Mouse (Mus musculus) gastrocnemius, adult 18-20 months (tissue): ENCODE measurements around the gene Tmem156. TPM values are rescaled to one million over a fixed set of nuclear protein-coding genes. Genes with fewer than 3 reads are reported as not detected.

Experiments
- total RNA-seq, 2 experiments: library from RNA; stranded (reverse); gene quantifications; 2 replicates each; pipeline ENCODE4 v1.2.3; 2021

Tmem156 gene
- total RNA-seq, 2 experiments from 2014 or later = not detected

Other genes with a start within 250 kb of the Tmem156 start
- under 1 TPM in 1 of 2 experiments, not detected in 1; 0.28 TPM for gene Tlr1, start 158.6 kb downstream of the Tmem156 start, total RNA-seq
- under 1 TPM; 0.50 to 0.66 TPM for gene Tlr6, start 132.0 kb downstream of the Tmem156 start, total RNA-seq
- 1 to 10 TPM; 3.7 to 8.3 TPM for gene Fam114a1, start 122.1 kb downstream of the Tmem156 start, total RNA-seq
- 1 to 10 TPM; 3.6 to 5.2 TPM for gene Klhl5, start 15.4 kb upstream of the Tmem156 start, total RNA-seq
- gene Wdr19, start 107.6 kb upstream of the Tmem156 start, total RNA-seq = 1 to 10 TPM in 1 of 2 experiments, under 1 TPM in 1; 0.71 to 1.8 TPM
- gene Rfc1, start 243.5 kb upstream of the Tmem156 start, total RNA-seq = 10 to 100 TPM; 29.6 to 30.1 TPM